Mouse (Mus musculus) right cerebral cortex, postnatal 14 days (tissue): ENCODE measurements around the gene Kctd10.
A peak's percentile ranks its signal among the peaks of the same experiment; 100 is the strongest.

Experiments
- DNase-seq: peaks from one replicate; pipeline ENCODE4 v3.0.0; 2022

Kctd10 gene

DNA sequence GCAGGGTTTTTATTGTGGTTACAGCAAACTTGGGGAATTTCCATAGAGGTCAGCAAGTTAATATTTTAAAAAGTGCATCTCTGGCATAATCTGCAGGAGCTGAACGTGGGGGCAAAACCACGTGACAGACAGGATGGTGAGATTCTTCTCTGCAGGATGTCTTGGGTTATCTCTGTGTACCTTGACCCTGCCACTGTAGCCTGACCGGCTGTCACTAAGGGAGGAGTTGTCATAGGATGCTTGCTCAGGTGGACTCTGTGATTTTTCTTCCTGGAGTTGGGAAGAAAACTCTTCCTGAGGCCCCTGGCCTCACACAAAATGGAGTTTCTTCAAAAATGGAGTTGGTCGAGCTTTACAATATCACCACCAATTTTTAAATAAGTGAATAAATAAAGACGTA, 37.3 kb downstream of the Kctd10 start:
- no peak for DNase-seq

DNA sequence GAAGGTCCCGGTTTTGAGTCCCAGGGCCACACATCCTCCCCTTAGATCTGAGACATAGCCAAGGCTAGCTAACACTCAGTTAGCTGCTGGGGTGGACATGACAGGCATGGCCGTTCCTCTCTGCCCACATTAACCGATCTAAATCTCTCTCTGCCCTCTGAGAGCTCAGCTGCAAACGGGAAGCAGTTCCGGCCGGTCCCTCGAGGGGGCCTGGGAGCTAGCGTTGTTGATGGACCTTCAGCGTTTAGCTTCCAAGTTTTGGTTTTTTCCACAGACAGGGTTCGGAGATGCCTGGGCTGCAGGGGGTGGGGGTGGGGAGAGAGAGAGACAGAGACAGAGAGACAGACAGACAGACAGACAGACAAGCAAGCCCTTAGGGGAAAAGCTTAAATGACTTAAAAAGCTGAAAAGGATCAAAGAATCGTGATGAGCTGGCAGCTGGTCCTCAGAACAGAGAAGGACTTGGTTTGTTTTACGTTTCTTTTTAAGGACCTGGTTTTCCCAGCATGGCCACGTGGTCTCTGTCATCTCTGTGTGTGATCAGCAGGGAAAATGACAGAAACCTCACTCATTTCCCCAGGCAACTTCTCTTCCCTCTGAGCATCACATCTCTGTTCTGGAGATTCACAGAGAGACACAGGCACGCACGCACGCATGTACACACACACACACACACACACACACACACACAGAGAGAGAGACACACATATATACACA, 56.4 kb downstream of the Kctd10 start:
- DNase-seq, result peak; percentile 61

DNA sequence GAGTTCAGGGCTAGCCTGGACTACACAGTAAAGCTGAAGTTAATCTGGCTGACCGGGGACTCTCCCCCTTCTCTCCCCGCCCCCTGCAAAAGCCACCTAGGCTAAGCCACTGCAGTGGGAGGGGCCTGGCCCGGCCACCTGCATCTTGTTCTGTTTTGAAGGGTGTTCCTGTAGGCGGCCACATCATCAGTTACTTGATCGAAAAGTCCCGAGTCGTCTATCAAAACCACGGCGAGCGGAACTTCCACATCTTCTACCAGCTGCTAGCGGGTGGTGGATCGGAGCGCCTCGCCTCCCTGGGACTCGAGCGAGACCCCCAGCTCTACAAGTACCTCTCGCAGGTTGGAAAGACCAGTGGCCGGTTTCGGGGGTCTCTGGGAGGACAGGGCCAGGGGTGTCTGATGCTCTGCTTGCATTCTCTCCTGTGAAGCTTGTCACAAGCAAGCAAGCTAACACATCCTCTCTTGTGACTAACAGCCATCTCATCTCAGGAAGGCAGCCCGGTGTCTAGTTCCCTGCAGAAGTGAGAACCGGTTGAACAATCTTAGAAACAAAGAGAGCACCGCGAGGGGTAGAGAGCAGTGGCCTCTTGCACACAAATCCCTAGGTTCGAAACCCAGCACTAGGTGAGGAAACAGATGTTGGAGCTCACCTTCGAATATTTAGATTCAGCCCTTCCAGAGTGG, 57.1 kb downstream of the Kctd10 start:
- no peak for DNase-seq
